Mouse (Mus musculus): ENCODE measurements at regions not wholly inside any gene's neighbourhood (a gene's known extent, or its start where the extent isn't known, plus 50 kb on each side); places are given as distances from the start of the nearest gene placed in this dataset.
A peak's percentile ranks its signal among the peaks of the same experiment; 100 is the strongest.

DNA sequence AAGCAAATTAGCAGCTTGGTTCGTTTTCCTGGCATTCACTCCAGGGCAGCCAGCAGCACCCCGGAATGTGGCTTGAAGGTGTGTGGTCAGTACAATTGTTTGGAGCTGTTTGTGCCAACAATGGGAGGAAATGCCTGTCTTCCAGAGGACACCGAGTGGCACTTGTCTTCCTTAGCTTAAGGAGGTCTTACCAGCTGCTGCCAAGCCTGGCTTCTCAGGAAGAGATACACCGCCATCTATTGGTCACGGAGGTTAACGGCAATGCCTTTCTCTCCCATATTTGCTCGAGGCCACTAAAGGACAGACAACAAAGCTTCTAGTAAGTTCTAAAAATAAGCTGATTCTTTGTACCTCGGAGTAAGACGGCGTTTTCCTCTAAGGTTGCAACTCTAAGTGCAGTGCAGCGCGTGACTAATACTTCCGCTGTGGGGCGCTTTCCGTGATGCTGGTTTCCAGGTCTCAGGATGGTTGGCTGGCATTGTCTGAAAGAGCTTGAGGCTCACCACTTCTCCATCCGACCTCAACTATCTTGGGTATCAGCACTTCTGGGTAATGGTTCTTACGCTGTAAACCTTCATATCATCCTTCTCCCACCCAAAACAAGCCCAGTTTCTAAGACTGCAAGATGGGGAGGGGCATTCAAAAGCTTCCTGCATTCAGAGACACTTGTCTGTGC lies 145.2 kb downstream of the Psat1 start:
- ATAC-seq (replicated peaks; ENCODE audit: low FRiP score, low TSS enrichment, poor library complexity, severe bottlenecking): peak; percentile 90

GRCm38 (mm10) chr19:15800856-15801706 lies 146.1 kb downstream of the Psat1 start:
- no peak for ATAC-seq (replicated peaks; ENCODE audit: low FRiP score, low TSS enrichment, poor library complexity, severe bottlenecking)

- ATAC-seq (replicated peaks; ENCODE audit: low FRiP score, low TSS enrichment, poor library complexity, severe bottlenecking): no peak
Observed at GRCm38 (mm10) chr19:15796466-15796865, 150.7 kb downstream of the Psat1 start.

GRCm38 (mm10) chr19:15791942-15792341 lies 155.2 kb downstream of the Psat1 start:
- ATAC-seq (replicated peaks; ENCODE audit: low FRiP score, low TSS enrichment, poor library complexity, severe bottlenecking): no peak

GRCm38 (mm10) chr19:15791264-15791913 lies 155.7 kb downstream of the Psat1 start:
- ATAC-seq (replicated peaks; ENCODE audit: low FRiP score, low TSS enrichment, poor library complexity, severe bottlenecking): no peak

DNA sequence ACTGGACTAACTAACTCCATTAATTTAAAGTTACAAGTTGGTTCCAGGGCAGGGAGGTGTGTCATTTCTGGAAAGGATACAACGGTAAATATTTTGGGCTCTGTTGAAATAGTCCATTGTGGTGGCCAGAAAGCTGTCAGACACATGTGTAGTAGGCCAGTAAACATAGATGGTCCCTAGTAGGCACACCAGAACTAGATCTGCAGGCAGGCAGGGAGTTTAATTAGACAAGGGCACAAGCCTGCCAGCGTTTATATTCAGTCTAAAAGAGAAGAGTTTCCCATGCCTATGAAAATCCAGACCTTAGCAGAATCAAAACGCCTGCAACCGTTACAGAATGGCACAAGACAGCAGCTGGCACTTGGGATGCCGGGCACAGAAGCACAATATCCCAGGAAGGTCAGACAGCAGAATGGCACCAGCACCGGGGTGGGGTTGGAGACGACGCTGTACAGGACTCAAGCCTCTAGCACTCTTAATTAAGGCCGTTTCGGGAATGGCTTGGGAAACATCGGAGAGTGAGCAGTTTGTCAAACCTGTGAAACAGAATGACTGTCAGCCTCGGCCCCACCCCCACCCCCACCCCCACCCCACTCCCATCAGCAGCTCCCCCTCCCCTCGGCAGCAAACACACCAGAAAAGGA lies 156.4 kb downstream of the Psat1 start:
- ATAC-seq (replicated peaks; ENCODE audit: low FRiP score, low TSS enrichment, poor library complexity, severe bottlenecking): no peak

- ATAC-seq (replicated peaks; ENCODE audit: low FRiP score, low TSS enrichment, poor library complexity, severe bottlenecking): no peak
Observed at GRCm38 (mm10) chr19:15789741-15790140, 157.4 kb downstream of the Psat1 start.

DNA sequence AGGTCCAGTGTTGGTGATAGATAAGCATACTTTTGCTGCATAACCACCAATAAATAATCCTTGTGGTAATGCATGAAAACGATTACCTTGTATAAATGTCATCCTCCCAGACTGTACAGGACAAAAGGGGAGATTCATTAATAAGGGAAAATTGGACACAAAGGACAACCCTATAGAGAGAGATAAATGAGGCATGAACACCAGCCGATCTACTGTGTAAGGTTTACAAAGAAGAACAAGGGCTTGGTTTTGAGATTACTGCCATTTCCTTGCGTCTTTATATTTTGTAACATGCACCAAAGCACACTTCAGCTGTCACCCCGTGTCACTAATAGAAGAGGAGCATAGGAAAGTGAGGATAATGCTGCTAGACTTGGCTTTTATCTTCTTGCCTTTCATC lies 162.5 kb downstream of the Psat1 start:
- ATAC-seq (replicated peaks; ENCODE audit: low FRiP score, low TSS enrichment, poor library complexity, severe bottlenecking): no peak

DNA sequence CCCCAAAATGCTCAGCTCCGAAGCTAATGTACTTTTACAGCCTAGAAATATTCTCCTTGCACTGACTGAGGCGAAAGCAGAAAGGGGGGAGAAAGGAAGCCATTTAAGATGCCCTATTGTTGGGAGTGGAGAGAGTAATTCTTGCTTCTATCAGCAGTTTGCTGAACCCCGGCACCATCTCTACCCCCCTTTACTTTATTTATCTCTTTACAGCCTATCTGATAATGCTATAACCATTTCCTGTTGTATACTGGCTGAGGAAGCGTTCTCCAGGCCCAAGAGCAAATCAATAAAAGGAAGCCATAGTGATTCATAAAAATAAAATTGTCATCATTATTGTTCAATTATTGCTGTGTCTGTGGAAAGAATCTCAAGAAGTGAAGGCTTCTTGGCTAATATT lies 177.5 kb downstream of the Psat1 start:
- no peak for ATAC-seq (replicated peaks; ENCODE audit: low FRiP score, low TSS enrichment, poor library complexity, severe bottlenecking)

DNA sequence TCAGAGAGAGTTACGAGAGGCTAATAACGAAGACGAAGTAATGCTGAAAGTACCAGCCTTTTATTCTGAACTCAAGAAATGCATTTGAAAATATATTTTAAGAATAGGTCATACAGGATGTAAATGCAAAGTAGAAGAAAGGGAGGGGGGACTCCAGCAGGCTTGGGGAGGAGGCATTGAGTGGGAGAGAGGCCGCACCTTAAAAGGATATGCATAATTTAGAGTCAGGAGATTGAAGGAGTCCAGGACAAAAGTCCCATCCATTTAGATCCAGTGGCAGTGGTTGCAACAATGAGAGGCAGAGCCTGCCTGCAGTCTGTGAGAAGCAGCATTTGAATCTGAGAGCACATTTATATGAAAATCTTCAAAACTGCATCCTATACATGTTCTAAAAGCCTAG lies 186.1 kb downstream of the Psat1 start:
- ATAC-seq (replicated peaks; ENCODE audit: low FRiP score, low TSS enrichment, poor library complexity, severe bottlenecking): no peak

DNA sequence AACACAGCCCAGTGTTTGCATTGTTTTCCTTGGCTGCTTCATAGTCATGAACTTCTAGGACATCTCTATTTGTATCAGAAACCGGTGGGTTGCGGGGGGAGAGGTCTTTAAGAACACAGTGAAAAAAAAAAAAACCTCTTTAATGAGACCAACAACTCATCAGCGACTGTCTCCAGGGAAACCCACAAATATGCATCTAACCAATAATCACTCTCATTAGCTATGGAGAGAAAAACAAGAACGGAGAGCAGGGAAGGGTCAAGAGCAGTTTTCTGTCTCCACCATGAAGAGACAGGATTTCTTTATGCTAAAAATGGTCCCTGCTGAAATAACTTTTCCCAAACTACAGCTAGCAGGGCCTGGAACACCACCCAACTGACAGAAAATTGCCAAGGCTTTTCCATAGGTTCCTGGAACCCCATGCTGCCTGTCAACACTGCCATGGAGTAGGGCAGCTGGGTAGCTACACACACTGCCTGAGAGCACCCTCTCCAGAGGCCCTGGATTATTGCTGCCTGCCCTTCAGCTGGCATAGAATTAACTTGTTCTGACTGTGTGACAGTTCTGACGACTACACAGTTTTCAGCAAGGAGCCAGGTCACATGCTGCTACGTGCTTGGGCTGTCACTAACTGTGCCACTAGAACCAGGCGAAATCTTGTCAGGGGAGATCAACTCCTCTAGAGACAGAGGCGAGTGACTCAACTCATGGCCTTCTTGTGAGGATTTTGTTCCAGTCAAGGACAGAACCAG lies 201.9 kb downstream of the Psat1 start:
- no peak for ATAC-seq (replicated peaks; ENCODE audit: low FRiP score, low TSS enrichment, poor library complexity, severe bottlenecking)

DNA sequence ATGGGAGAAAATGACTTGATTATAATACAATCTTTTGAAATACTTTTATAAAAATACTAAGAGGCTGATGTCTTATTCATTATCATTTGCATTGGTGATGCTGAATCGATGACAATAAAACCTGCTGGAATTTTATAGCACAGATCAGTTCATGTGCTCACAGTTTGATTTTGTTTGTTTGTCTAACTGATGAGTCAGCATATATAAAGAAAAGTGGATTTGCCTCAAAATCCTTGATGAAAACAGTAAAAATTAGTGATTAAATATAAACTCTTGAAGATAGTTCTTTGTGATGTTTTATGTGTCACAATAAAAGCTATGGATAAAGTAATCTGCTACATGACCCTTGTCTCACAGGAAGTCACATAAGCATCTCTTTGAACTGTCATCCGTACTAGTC lies 210.9 kb downstream of the Psat1 start:
- ATAC-seq (replicated peaks; ENCODE audit: low FRiP score, low TSS enrichment, poor library complexity, severe bottlenecking): no peak

DNA sequence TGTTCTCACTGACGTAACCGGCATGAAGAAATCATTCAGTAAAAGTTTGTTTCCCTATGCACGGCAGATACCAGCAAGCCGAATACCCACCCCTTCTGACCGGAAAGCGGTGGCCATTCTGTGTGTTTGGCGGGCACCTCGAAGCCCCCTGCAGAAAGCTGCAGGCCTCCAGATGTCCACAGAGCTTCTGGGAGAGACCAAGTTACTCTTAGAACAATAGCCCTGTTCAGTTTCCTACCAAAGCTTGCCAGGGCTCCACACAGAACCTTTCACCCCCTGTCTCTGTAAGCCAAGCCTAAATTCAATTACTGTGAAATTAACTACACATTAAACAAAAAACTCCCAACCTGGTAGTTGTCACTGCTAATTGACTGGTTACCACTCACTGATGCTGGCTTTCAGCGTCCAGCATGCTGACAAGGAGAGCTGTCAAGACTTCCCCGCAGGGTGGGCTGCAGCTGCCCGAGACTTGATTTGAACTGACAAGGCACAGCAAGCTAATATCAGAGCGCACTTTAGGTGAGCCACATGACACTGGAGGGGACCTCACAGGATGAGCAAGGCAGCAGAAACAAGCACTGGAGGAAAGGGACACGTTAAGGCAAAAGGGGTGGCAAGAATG lies 220.2 kb downstream of the Psat1 start:
- no peak for ATAC-seq (replicated peaks; ENCODE audit: low FRiP score, low TSS enrichment, poor library complexity, severe bottlenecking)

- ATAC-seq (replicated peaks; ENCODE audit: low FRiP score, low TSS enrichment, poor library complexity, severe bottlenecking): no peak
Observed at GRCm38 (mm10) chr19:15692379-15693023, 254.6 kb downstream of the Psat1 start.

- ATAC-seq (replicated peaks; ENCODE audit: low FRiP score, low TSS enrichment, poor library complexity, severe bottlenecking): no peak
Observed at GRCm38 (mm10) chr19:15669996-15670395, 277.1 kb downstream of the Psat1 start.

DNA sequence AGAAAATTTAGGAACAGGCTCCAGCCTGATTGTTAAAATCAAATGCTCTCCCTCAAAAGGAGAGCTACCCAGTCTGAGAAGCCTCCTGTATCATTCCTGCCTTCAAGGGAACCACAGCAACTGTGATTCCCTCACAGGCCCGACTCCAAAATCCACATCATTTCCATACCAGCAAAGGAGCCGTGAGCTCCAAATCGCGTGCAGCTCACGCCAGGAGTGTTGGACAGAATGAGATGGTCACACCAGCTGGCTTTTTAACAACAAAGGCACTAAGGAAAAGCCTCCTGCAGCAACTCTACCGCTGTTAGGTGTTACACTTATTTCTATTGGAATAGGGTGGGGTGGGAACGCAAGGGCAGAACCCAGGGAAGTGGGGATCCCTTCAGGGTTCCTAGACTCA lies 277.6 kb downstream of the Psat1 start:
- ATAC-seq (replicated peaks; ENCODE audit: low FRiP score, low TSS enrichment, poor library complexity, severe bottlenecking): no peak

- ATAC-seq (replicated peaks; ENCODE audit: low FRiP score, low TSS enrichment, poor library complexity, severe bottlenecking): no peak
Observed at GRCm38 (mm10) chr19:15668624-15669016, 278.5 kb downstream of the Psat1 start.

DNA sequence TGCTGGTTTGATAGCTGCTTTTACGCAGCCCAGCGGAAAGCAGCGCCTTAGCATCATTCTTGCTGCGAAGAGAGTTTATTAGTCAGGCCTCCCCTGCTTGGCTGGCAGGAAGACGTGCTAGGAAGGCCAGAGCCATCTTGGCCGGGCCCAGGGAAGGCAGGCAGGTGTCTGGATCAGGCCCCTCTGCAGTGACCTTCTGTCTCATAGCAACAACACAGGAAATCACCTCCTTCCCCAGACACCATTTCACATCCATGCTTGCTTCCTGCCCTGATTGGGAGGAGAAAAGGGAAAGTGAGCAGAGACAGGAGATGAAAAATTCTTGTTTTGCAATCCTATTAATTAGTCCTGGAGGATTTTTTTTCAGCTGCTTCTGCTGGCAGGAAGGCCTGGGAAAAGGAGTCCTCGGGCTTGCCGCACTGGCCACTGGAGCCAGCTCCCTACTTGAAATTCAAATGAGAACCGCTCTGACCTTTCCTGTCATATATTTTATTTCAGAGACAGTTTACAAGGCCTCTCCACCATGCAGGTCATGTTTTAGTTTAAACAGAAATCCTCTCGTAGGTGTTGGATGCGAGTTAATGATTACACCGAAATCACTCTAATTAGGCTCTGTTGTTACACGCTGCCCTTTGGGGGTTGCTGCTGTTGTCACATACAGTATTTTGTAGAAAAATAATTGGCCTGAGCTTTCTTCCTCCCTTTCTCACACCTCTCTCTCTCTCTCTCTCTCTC lies 279.1 kb downstream of the Psat1 start:
- no peak for ATAC-seq (replicated peaks; ENCODE audit: low FRiP score, low TSS enrichment, poor library complexity, severe bottlenecking)
